Mouse (Mus musculus) CD4-positive, CD25-positive, alpha-beta regulatory T cell, adult 4 months (primary cell): ENCODE results near the gene Gm13089. TPM values are rescaled to one million over a fixed set of nuclear protein-coding genes. Genes with fewer than 3 reads are reported as not detected.
"Not testable (repeated sequence)": the region's sequence is repeated elsewhere in the genome, so short reads cannot be mapped to it uniquely, and the experiment has no call there.

Experiments
- ATAC-seq: one replicate; pipeline ENCODE4 v1.8.0; 2017
- polyA plus RNA-seq, 2 experiments: library from polyadenylated mRNA; unstranded; fragments of 100-300 nt; shearing (Covaris generic); gene quantifications; one replicate each; pipeline ENCODE4 v1.2.1; 2017

The Gm13089 gene
- not detected for polyA plus RNA-seq

GRCm38 (mm10) chr4:143702611-143703010, at the start of gene Gm13089:
Gene Gm13089, minus strand, starts transcription at chr4:143702711.
- no peak for ATAC-seq

DNA sequence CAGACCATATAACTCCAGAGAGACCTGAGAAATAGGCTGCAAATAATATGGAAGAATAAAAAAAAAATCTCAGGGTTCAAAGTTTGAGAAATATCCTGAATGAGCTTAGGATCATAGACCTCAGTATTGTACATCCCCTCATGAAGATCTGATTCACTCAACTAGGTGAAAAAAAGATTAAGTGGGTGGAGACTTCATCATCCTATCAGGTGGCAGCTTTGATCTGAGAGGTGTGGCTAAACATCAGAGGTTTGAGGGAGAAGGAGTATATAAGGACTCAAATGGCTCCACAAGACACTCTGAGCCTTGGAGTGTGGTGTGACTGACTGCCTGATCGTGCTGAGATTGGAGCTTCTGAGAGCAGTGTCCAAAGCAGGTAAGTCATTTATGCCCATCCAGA, 16.6 kb upstream of the Gm13089 start, which contains the start of gene Gm13078:
Gm13078 (plus strand) TSS at position 301 of the 400 bp plus-strand sequence.
- no peak for ATAC-seq

DNA sequence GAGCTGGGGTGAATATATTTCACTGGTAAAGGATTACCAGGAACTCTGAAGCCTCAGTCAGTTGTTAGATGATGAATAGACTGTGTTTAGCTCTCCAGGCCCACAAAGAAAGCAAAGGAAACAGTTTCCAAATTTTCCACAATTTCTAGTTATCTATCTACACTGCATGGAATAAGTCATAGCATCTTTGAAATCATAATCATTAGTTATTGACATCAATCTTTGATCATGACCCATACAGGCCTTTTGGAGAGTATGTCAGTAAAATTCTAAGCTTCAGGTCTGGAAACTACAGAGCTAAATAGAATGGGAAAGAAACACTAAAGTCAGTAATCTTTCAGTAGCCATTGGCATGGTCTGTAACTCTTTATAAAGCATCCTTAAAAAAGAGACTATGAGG, 45.4 kb downstream of the Gm13089 start, which contains the start of gene Gm13088:
Gm13088 (minus strand) TSS at position 101 of the 400 bp plus-strand sequence.
- not testable (repeated sequence) for ATAC-seq

Other genes starting within 250 kb of the Gm13089 start
- gene Gm13043, start 191.4 kb downstream of the Gm13089 start, polyA plus RNA-seq, result not detected
- not detected for gene Gm13040, start 166.8 kb downstream of the Gm13089 start, polyA plus RNA-seq
- not detected for gene BC080695, start 151.0 kb downstream of the Gm13089 start, polyA plus RNA-seq
- gene Gm13057, start 151.0 kb downstream of the Gm13089 start, polyA plus RNA-seq, result not detected
- not detected for gene Gm13083, start 87.7 kb downstream of the Gm13089 start, polyA plus RNA-seq
- not detected for gene Gm13088, start 45.5 kb downstream of the Gm13089 start, polyA plus RNA-seq
- not detected for gene Gm13078, start 16.7 kb upstream of the Gm13089 start, polyA plus RNA-seq
- not detected for gene Gm13023, start 86.6 kb upstream of the Gm13089 start, polyA plus RNA-seq
- not detected for gene Gm13084, start 113.4 kb upstream of the Gm13089 start, polyA plus RNA-seq
- gene Gm13103, start 143.8 kb upstream of the Gm13089 start, polyA plus RNA-seq, result not detected
- gene Pramef6, start 197.7 kb upstream of the Gm13089 start, polyA plus RNA-seq, result not detected
- not detected for gene Pramef25, start 248.3 kb upstream of the Gm13089 start, polyA plus RNA-seq